Comparison of ENCODE assay signal across 8 mouse cellular contexts in the genomic region with DNA sequence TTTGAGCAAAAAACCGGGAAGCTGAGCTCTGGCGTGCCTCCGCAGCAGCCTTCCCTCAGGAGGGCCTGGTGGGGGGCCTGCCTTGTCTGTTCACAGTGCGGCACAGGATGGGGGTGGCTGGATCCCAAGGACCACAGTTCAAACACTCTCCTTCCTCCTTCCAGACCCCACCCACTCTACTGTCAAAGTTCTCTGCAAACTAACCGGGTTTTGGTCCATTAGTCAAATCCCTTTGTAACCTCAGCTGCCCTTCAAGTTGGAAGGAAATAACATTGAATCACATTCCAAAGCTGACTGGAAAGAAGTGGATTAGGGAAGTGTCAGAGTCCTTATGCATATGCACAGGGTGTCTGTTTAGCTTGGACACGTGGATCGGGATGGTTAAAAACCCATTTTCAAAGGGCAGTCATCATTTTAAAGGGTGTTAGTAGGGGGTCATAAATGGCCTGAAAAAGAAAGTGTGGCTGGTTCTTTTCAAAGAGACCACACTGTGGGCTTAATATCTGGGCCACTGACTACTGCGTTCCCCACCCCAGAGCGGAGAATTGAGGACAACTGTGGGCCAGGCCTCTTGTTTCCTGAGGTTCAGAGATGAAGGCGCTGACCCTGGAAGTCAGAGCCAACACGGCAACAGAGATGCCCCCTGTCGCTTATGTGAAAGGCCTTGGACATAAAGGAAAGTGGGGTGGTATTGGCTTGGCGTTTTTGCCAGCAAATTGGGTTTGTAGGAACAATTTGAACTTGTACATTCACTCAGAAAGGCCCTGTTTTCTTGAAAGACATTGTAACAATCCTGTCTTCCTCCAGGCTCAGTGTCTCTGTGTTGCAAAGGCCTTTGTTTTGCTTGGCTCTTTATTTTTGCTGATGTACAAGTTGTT.
A peak's percentile ranks its signal among the peaks of the same experiment; 100 is the strongest.
DNase-seq lines count a peak whose midpoint lies in the region; ATAC-seq and TF ChIP-seq lines count a peak whose summit lies in the region.

No protein-coding gene starts in this region.

- peak; percentile 76; the same call in 1 of the 2 replicates for ATAC-seq in embryonic facial prominence, embryonic 11.5 days (replicated peaks; ENCODE audit: insufficient number of reproducible peaks, low FRiP score, low TSS enrichment, low read depth)
- ATAC-seq in heart, postnatal 0 days (ENCODE audit: insufficient read depth, low read depth): no peak
- peak; percentile 64 for ATAC-seq in neural tube, embryonic 13.5 days (ENCODE audit: low read depth)

- peak overlapping the region; percentile 44 for H3K4me2 ChIP-seq in embryonic facial prominence, embryonic 11.5 days (ENCODE audit: low read depth, low read length)
- peak overlapping the region; percentile 69 for H3K4me2 ChIP-seq in heart, postnatal 0 days (ENCODE audit: low read depth, low read length)
- H3K4me2 ChIP-seq in neural tube, embryonic 13.5 days: peak overlapping the region; percentile 57

- peak; percentile 87 for DNase-seq in ZHBTc4 (ENCODE audit: low read depth, low spot score)
- DNase-seq in embryonic facial prominence, embryonic 11.5 days (ENCODE audit: low spot score): peak; percentile 38
- DNase-seq in heart, postnatal 0 days (ENCODE audit: low spot score): peak; percentile 51
- peak; percentile 65 to 71 for DNase-seq in kidney, postnatal 36 days
- no peak for DNase-seq in thymus, postnatal 25 days
- DNase-seq in spleen, postnatal 36 days (ENCODE audit: low spot score in 2 of 2): no peak
- DNase-seq in urinary bladder, adult 18-20 months (ENCODE audit: low spot score in 2 of 2): no peak

- peaks cover 9% of the 10 kb centered on the region for H3K4me1 ChIP-seq in embryonic facial prominence, embryonic 11.5 days (ENCODE audit: control insufficient read depth, insufficient read depth, low read length)
- H3K4me1 ChIP-seq in heart, postnatal 0 days (ENCODE audit: control insufficient read depth, insufficient read depth): peaks cover 11% of the 10 kb centered on the region; the same call in 1 of the 2 replicates
- peaks cover 26% of the 10 kb centered on the region for H3K4me1 ChIP-seq in neural tube, embryonic 13.5 days (replicated peaks)

- H3K27ac ChIP-seq in embryonic facial prominence, embryonic 11.5 days (replicated peaks; ENCODE audit: low read depth, low read length): no peak overlapping the region
- peak overlapping the region; percentile 76 for H3K27ac ChIP-seq in heart, postnatal 0 days (ENCODE audit: low read depth)
- H3K27ac ChIP-seq in neural tube, embryonic 13.5 days (replicated peaks): peak overlapping the region; percentile 76

- 22% methylated on average over 13 of the region's 13 CpGs for WGBS in embryonic facial prominence, embryonic 11.5 days
- WGBS in heart, postnatal 0 days: 53% methylated on average over 13 of the region's 13 CpGs
- WGBS in neural tube, embryonic 13.5 days: 14% methylated on average over 13 of the region's 13 CpGs

- H3K27me3 ChIP-seq in embryonic facial prominence, embryonic 11.5 days (ENCODE audit: control insufficient read depth, insufficient read depth, low read length): no peaks in the 10 kb centered on the region
- H3K27me3 ChIP-seq in heart, postnatal 0 days (ENCODE audit: control insufficient read depth, insufficient read depth, low read length): no peaks in the 10 kb centered on the region
- H3K27me3 ChIP-seq in neural tube, embryonic 13.5 days: no peaks in the 10 kb centered on the region

- no peak overlapping the region for H3K4me3 ChIP-seq in embryonic facial prominence, embryonic 11.5 days (ENCODE audit: low read depth, low read length)
- peak overlapping the region; percentile 48; the same call in 1 of the 2 replicates for H3K4me3 ChIP-seq in heart, postnatal 0 days (ENCODE audit: low read depth, low read length)
- H3K4me3 ChIP-seq in neural tube, embryonic 13.5 days: peak overlapping the region; percentile 40

- no peak for TF ChIP-seq CTCF in heart, postnatal 0 days (IDR thresholded peaks at IDR 0.05; ENCODE audit: low read depth)

- no peaks in the 10 kb centered on the region for H3K9me3 ChIP-seq in embryonic facial prominence, embryonic 11.5 days (replicated peaks; ENCODE audit: control insufficient read depth, low read length)
- H3K9me3 ChIP-seq in heart, postnatal 0 days (replicated peaks; ENCODE audit: control insufficient read depth, low read length): no peaks in the 10 kb centered on the region
- H3K9me3 ChIP-seq in neural tube, embryonic 13.5 days: no peaks in the 10 kb centered on the region

- TF ChIP-seq EP300 in heart, postnatal 0 days (IDR thresholded peaks at IDR 0.05; ENCODE audit: low read depth): no peak

- H3K9ac ChIP-seq in embryonic facial prominence, embryonic 11.5 days (replicated peaks; ENCODE audit: low read length): no peak overlapping the region; the same call in 1 of the 2 replicates
- peak overlapping the region; percentile 63 for H3K9ac ChIP-seq in heart, postnatal 0 days (replicated peaks; ENCODE audit: low read depth, low read length)
- H3K9ac ChIP-seq in neural tube, embryonic 13.5 days: peak overlapping the region; percentile 64; the same call in 1 of the 2 replicates

- H3K36me3 ChIP-seq in embryonic facial prominence, embryonic 11.5 days (replicated peaks; ENCODE audit: control insufficient read depth, insufficient read depth, low read depth, low read length): no peaks in the 10 kb centered on the region
- H3K36me3 ChIP-seq in heart, postnatal 0 days (replicated peaks; ENCODE audit: control insufficient read depth, insufficient read depth, low read length): no peaks in the 10 kb centered on the region
- no peaks in the 10 kb centered on the region for H3K36me3 ChIP-seq in neural tube, embryonic 13.5 days

Comparison
In these comparisons a context has a peak if more than half of its experiments do, and no peak if none do; other contexts are left out.
1. DNase-seq: peak in ZHBTc4 (single experiment), embryonic facial prominence, embryonic 11.5 days (single experiment), heart, postnatal 0 days (single experiment) and kidney, postnatal 36 days (2 of 2); none in thymus, postnatal 25 days (single experiment), spleen, postnatal 36 days (0 of 2) and urinary bladder, adult 18-20 months (0 of 2).
2. Peak in every context shown above with its lines, with median percentiles within 50 percentile points of each other: H3K4me2 ChIP-seq.